Mouse (Mus musculus) G1E (cell line): ENCODE measurements around the gene Slc35b1. TPM values are rescaled to one million over a fixed set of nuclear protein-coding genes. Genes with fewer than 3 reads are reported as not detected.

Experiments
- ATAC-seq: 2 replicates; pipeline ENCODE4 v1.8.0; 2016; ENCODE audit warnings: mild to moderate bottlenecking; ENCODE audit not compliant: insufficient number of reproducible peaks, poor library complexity, low FRiP score, severe bottlenecking; ENCODE audit errors: extremely low read depth
- DNase-seq: peaks from one replicate; pipeline ENCODE4 v3.0.0; 2012; ENCODE audit warnings: low spot score
- H3K27me3 ChIP-seq: 2 replicates; pipeline ENCODE4 v1.6.1; 2012; ENCODE audit warnings: mild to moderate bottlenecking, low read length, inconsistent platforms; ENCODE audit not compliant: insufficient read depth
- H3K36me3 ChIP-seq: replicated peaks from 2 replicates; pipeline ENCODE3; 2012; ENCODE audit warnings: mild to moderate bottlenecking, inconsistent platforms
- H3K4me1 ChIP-seq: 2 replicates; pipeline ENCODE4 v1.6.1; 2012; ENCODE audit warnings: low read depth, low read length, inconsistent platforms, mixed read lengths; ENCODE audit not compliant: insufficient read depth
- H3K4me3 ChIP-seq: 2 replicates; pipeline ENCODE4 v1.5.1; 2012; ENCODE audit warnings: low read depth, mild to moderate bottlenecking, inconsistent platforms, low read length, moderate library complexity, mixed read lengths
- H3K9me3 ChIP-seq: replicated peaks from 2 replicates; pipeline ENCODE4 v1.6.1; 2012; ENCODE audit warnings: inconsistent platforms
- CTCF ChIP-seq: IDR thresholded peaks from 2 replicates; pipeline ENCODE4 v1.5.1; 2012; ENCODE audit warnings: low read depth, low read length, inconsistent platforms, mixed read lengths
- GATA1 ChIP-seq: IDR thresholded peaks from 2 replicates; pipeline ENCODE4 v1.6.1; 2012; ENCODE audit warnings: borderline replicate concordance, low read length, inconsistent platforms, mixed read lengths
- GATA2 ChIP-seq: IDR thresholded peaks from 2 replicates; pipeline ENCODE4 v1.6.1; 2012; ENCODE audit warnings: low read depth, low read length, inconsistent platforms, borderline replicate concordance
- POLR2AphosphoS5 ChIP-seq: IDR thresholded peaks from 2 replicates; pipeline ENCODE4 v1.6.1; 2012; ENCODE audit warnings: low read depth, low read length, inconsistent platforms; ENCODE audit not compliant: insufficient replicate concordance
- TAL1 ChIP-seq: conservative IDR thresholded peaks from 2 replicates; pipeline ENCODE4 v1.6.1; 2012; ENCODE audit warnings: low read depth, low read length, inconsistent platforms, mixed read lengths
- polyA plus RNA-seq: library from polyadenylated mRNA; stranded (reverse); fragments of >175 nt; gene quantifications from 2 replicates; pipeline ENCODE4 v1.2.3, GENCODE M21; 2012
- total RNA-seq, 2 experiments: library from RNA; stranded (forward) in 1 of 2; stranded (reverse) in 1 of 2; fragments of 200-1000 nt in 1 of 2; fragments of >200 nt in 1 of 2; fragmentation: Nextera tagmentation in 1 of 2; gene quantifications; 2 replicates each; pipeline ENCODE4 v1.2.3; 2014 to 2017

Slc35b1 gene
- total RNA-seq (2014; fragmentation: Nextera tagmentation), result 37.5 and 37.8 TPM in 2 replicates
- total RNA-seq (2017), result 50.6 and 53.1 TPM in 2 replicates
- 4.1 and 4.5 TPM in 2 replicates for polyA plus RNA-seq

DNA sequence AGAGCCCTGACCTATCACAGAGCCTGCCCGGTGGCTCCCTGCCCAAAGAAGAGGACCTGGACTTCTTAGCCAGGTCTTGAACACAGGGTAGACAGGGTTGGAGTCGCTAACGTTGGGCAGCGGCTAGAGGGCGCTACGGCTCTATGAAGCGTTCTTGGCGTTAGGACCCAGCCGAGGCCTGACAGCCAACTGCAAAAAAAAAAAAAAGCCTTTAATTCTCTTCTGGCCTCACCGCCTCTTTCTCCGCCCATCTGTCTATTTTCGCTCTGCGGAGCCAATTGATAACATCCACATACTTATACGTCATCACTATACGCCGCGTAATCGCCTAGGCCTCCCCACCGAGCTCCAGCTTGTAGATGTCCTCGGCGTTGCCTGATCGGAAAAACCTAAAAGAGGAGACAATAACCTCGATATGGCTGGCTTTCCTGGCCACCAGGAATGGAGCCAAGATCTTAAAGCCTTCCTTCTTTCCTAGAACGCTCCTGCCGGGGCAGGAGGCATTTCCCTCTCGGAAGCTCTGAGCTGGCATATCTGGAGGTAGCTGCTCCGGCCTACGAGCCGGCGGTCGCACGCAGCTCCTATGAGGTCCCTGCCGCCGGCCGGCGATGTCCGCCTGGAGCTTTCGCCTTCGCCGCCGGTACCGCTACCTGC is at the start of gene Slc35b1:
Slc35b1 (plus strand) TSS at position 374 of the 654 bp plus-strand sequence.
- H3K36me3 ChIP-seq, result peaks cover 72% of the 10 kb centered on the region
- DNase-seq (peak; percentile 94), ATAC-seq (peak; percentile 90)
- H3K9me3 ChIP-seq, result peaks cover 4% of the 10 kb centered on the region; the same call in 1 of the 2 replicates
- peaks cover 27% of the 10 kb centered on the region for H3K4me1 ChIP-seq
- TF ChIP-seq GATA1, result no peak
- 0 out of 2 replicates have a peak, but pooled peaks have one; percentile 10 for TF ChIP-seq TAL1
- TF ChIP-seq POLR2AphosphoS5, result no peak
- peak; percentile 31; the same call in 1 of the 2 replicates for TF ChIP-seq CTCF
- no peak for TF ChIP-seq GATA2
- peak within 1 kb of the TSS; percentile 81 for H3K4me3 ChIP-seq
- H3K27me3 ChIP-seq, result no peaks in the 10 kb centered on the region

DNA sequence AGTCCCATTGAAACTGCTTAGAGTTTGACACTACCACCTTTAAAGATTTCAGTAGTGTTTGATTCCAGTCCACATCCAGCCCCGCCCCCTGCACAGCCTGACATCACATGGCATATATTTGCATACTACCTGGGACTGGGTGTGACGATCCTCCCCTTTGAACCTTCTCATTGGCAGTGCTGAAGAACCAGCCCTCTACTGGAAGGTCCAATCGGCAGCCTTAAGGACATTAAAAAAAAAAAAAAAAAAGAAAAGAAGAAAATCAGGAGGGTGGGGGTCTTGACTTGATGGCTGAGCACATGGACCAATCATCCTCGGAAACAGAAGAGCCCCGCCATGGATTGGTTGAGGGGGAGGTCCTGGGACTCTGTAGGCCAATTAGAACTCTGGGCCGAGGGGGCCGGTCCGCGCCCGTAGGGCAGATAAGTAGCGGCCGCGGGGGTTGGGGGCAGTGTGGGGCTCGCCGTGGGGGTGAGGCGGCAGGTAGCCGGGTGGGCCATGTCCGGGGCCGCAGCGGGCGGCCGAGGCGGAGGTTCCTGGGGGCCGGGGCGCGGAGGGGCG is 47.8 kb upstream of the Slc35b1 start, which contains the start of gene Fam117a:
Fam117a (plus strand) TSS at position 451 of the 561 bp plus-strand sequence.
- Histone ChIP-seq H3K27me3 (no peaks in the 10 kb centered on the region), H3K4me1 (peaks cover 77% of the 10 kb centered on the region), H3K9me3 (no peaks in the 10 kb centered on the region), H3K4me3 (peak within 1 kb of the TSS; percentile 90), H3K36me3 (peaks cover 17% of the 10 kb centered on the region)
- DNase-seq (peak; percentile 93), ATAC-seq (peak; percentile 86)
- TF ChIP-seq POLR2AphosphoS5 (no peak), GATA1 (no peak), TAL1 (no peak), GATA2 (no peak), CTCF (no peak)

DNA sequence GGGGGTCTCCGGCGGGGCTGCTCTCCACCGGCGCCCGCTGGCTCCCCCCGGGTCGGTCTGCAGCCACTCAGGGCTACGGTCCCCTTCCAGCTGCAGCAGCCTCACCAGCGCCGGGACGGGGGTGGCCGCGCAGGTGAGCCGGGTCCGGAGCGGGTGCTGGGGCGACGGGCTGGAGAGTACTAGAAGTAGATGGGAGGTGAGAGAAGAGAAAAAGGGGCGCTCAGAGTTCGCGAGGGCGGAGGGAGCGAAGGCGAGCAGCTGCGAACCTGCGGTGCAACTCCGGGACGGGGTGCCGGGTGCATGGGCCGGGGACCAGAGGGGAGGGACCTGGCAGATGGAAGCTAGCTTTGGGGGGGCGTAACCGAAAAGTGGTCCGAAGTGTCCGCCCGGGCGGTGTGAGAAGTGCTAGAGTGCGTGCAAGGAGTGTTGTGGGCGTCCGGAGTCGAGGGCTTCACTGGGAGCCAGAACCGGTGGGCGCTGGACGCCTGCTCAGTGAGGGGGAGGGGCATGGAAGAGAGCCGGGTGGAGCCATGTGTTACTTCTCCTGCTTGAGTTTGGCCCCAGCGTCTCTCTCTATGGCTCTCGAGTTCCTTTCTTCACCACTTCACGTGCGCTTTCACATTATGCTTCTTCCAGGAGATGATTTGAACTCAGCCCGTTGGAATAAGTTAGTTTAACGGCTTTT is 47.2 kb upstream of the Slc35b1 start:
- TF ChIP-seq POLR2AphosphoS5 (no peak), CTCF (no peak), TAL1 (no peak), GATA1 (no peak), GATA2 (no peak)
- H3K27me3 ChIP-seq, result no peaks in the 10 kb centered on the region
- peaks cover 24% of the 10 kb centered on the region for H3K36me3 ChIP-seq
- no peaks in the 10 kb centered on the region for H3K9me3 ChIP-seq
- H3K4me1 ChIP-seq, result peaks cover 83% of the 10 kb centered on the region
- peak overlapping the region; percentile 90 for H3K4me3 ChIP-seq
- no peak for ATAC-seq
- DNase-seq, result peak; percentile 46

DNA sequence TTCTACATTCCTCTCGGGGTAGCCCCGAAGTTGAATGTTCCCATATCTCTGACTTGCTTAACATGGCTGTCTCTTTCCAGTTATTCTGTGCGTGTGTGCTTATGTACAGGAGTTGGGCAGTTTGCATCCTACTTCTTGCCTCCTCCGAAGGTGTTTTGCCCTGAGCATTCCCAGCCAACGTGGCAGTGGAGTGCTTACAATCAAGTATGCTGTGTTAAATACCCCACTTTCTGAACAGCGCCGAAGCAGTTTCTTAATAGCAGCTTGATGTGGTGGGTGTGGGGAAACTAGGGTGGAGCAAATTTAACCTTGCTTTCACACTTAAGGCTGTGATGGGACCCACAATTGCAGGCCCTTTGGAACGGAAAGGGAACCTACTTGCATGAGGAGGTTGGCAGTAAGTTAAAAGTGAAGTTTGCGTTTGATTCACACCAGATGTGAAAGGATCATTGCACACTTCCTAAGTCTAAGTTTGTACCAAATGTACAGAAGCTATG is 46.6 kb upstream of the Slc35b1 start:
- peak overlapping the region; percentile 90 for H3K4me3 ChIP-seq
- peaks cover 30% of the 10 kb centered on the region for H3K36me3 ChIP-seq
- ATAC-seq, result no peak
- no peak for DNase-seq
- peaks cover 89% of the 10 kb centered on the region for H3K4me1 ChIP-seq
- H3K9me3 ChIP-seq, result no peaks in the 10 kb centered on the region
- H3K27me3 ChIP-seq, result no peaks in the 10 kb centered on the region
- no peak for TF ChIP-seq POLR2AphosphoS5
- TF ChIP-seq CTCF, result no peak
- no peak for TF ChIP-seq GATA2
- TF ChIP-seq GATA1, result no peak
- no peak for TF ChIP-seq TAL1

DNA sequence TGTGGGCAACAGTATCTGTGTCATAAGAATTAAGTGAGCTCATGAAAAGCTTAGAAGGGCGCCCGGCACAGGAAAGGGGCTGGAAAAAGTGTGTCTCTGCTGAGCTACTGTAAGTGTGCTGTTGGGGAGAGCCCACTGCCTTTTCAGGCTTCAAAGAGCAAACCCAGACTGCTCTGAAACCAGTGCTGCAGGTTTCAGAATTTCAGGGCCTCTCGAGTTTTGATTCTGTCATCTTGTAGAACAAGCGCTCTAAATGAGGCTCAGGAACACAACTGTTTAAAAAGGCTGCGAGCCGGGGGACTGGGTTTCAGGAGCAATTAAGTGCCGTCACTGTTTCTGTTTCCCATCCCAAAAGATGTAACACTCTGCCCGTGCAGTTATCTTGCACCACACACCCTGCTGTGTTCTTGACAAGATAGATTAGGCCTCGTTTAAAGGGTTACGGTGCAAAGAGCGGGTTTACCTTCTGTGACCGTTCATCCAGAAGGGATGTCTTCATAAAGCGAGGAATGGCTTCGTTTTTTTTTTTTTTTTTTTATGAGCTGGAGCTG is 44.9 kb upstream of the Slc35b1 start:
- DNase-seq, result peak; percentile 50
- H3K36me3 ChIP-seq, result peaks cover 46% of the 10 kb centered on the region
- no peaks in the 10 kb centered on the region for H3K9me3 ChIP-seq
- H3K27me3 ChIP-seq, result no peaks in the 10 kb centered on the region
- H3K4me1 ChIP-seq, result peaks cover 90% of the 10 kb centered on the region
- TF ChIP-seq TAL1 (peak; percentile 91), GATA2 (no peak)
- peak; percentile 64 for ATAC-seq
- peak overlapping the region; percentile 90 for H3K4me3 ChIP-seq

DNA sequence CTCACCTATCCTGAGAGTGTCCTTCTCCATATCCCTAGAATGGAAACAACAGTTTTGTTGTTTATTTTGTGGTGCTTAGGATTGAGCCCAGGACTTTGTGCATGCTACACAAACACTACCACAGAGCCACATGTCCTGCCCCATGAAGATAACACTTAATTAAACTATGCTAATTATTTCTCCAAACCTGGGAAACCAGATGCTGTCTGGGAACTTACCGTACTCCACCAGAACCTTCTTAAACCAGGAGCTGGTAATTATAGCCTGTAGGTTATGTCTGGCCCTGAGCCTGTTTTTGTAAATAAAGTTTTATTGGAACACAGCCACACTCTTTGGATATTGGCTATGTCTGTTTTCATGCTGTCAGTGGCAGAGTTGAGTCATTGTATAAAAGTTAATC is 44.2 kb upstream of the Slc35b1 start:
- peaks cover 90% of the 10 kb centered on the region for H3K4me1 ChIP-seq
- no peaks in the 10 kb centered on the region for H3K9me3 ChIP-seq
- TF ChIP-seq CTCF (no peak), TAL1 (no peak), GATA2 (no peak), POLR2AphosphoS5 (no peak), GATA1 (no peak)
- peaks cover 53% of the 10 kb centered on the region for H3K36me3 ChIP-seq
- DNase-seq (no peak), ATAC-seq (no peak)
- peak overlapping the region; percentile 90; the same call in 1 of the 2 replicates for H3K4me3 ChIP-seq
- no peaks in the 10 kb centered on the region for H3K27me3 ChIP-seq
